Mouse (Mus musculus): Measurements from ENCODE around the gene Il17c. TPM values are rescaled to one million over a fixed set of nuclear protein-coding genes. Genes with fewer than 3 reads are reported as not detected.

The Il17c gene
- total RNA-seq, 1 experiment from 2014 or later, result not detected

DNA sequence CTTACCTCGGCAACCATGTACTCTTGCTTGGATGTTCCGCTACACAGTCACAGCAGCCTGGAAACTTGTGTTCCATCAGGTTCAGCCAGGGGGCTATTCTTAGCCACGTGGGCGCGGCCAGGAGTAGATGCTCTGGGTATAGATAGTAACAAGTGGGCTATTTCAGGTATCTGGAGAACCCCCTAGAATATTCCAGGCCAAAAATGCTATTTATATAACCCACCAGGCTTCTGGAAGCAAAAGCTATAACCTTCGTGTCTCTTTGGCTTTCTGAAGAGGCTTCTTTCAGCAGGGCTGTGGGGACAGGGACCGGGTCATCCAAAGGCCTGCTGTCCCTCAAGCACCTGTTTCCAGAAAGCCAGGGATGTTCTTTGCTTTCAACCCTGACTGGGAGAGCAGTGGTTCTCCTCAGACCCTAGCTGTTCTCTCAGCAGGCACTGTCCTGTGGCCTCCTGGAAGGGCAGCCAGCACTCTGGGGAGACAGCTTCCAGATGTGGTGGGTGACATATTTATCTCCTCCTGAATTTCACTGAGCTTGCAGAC lies 29.4 kb downstream of the Il17c start:
- no peak for ATAC-seq (replicated peaks; ENCODE audit: insufficient number of reproducible peaks, low FRiP score, low TSS enrichment, poor library complexity, severe bottlenecking)

DNA sequence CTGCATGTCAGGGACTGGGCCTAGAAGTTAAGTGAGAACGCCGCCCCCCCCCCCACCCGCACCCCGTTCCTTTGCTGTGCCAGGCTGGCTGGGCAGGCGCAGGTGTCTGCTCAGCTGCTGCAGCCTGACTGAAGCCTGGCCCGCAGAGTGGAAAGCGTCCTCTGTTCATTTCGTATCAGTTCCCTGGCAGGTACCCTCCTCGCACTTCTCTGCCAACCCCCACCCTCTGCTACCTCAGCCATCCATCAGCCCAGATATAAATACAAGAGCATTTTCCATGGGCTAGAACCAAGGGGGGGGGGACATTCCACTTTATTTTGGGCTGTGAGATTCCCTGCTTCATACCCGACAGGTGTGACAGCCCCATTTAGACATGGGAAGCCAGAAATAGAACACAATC lies 30.3 kb downstream of the Il17c start:
- no peak for ATAC-seq (replicated peaks; ENCODE audit: insufficient number of reproducible peaks, low FRiP score, low TSS enrichment, poor library complexity, severe bottlenecking)

DNA sequence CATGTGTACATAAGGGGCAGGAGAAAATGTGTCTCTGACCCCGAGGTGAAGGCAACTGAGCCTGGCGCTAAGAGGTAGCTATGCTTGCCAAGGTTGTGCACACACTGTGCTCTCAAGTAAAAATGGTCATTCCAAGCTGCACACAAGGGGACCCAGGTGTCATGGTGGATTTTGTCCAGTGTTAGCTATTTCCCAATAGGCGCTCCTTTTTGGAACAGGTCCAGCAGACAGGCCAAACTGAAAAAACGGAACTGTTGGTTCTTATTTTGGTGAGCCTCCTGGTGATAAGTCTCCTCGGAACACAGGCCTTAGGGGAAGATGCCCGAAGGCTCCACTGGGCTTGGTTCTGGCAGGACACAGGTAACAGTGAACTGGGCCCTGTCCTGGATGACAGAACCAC lies 32.6 kb downstream of the Il17c start:
- ATAC-seq (replicated peaks; ENCODE audit: insufficient number of reproducible peaks, low FRiP score, low TSS enrichment, poor library complexity, severe bottlenecking), result no peak; the same call in 1 of the 2 replicates

DNA sequence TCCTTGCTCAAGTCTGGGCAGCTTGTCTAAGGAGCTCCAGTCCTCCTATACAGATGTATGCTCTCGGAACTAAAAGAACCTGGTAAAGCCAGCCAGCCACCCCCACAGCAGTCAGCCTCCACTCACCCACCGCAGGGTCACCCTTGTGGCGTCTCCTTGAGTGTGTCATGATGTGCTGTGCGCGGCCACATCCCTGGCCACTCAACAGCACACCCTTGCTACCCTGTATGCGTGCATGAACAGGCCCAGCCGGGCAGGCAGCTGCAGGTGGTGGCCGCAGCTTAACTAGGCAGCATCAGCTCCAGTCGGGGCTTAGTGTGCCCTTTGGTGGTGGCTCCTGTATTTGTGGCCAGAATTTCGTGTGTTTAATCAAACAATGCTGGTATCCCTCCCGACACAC lies 35.4 kb downstream of the Il17c start:
- ATAC-seq (replicated peaks; ENCODE audit: insufficient number of reproducible peaks, low FRiP score, low TSS enrichment, poor library complexity, severe bottlenecking), result no peak

DNA sequence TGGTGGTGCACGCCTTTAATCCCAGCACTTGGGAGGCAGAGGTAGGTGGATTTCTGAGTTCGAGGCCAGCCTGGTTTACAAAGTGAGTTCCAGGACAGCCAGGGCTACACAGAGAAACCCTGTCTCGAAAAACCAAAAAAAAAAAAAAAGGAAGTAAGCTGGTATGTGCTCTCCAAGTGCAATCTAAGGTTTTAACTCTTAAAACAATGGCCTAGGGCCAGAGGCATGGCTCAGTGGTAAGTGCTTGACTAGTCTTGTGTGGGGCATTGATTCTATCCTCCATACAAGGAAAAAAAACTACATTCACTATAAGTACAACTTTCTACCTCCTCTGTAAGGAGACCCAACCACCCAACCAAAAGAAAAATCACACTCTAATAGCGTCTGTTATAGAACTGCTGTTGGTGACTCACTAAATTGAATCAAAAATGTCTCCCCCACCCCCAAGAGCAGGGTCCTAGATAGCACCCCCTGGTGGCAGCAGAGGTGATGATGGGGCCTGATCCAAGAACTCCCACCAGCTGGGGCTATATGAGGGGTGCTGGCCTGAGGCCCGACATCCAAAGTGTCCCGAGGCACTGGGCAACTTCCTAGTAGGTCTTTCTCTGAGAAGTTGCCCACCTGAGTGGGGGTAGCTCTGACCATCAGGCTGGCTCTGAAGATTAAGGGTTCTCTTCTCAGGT lies 37.5 kb downstream of the Il17c start:
- ATAC-seq (replicated peaks; ENCODE audit: insufficient number of reproducible peaks, low FRiP score, low TSS enrichment, poor library complexity, severe bottlenecking), result no peak

DNA sequence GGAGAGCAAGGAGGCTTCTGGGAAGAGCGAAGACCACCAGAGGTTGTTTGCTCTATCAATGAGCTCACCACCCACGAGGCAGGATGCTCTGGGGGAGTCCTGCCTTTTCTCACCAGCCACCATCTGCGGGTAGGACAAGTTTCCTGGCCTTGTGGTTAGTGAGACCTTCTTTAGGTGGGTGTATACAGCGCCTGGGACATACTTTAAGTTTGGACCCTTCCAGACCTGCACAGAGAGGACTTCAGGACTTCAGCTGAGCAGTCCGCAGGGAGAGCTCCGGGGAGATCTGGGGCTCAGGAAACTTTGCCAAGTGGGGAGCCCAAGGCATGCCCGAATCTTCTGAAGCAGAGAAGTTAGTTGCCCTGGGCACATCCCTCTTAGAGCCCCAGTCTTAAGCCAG lies 38.2 kb downstream of the Il17c start:
- ATAC-seq (replicated peaks; ENCODE audit: insufficient number of reproducible peaks, low FRiP score, low TSS enrichment, poor library complexity, severe bottlenecking), result no peak

DNA sequence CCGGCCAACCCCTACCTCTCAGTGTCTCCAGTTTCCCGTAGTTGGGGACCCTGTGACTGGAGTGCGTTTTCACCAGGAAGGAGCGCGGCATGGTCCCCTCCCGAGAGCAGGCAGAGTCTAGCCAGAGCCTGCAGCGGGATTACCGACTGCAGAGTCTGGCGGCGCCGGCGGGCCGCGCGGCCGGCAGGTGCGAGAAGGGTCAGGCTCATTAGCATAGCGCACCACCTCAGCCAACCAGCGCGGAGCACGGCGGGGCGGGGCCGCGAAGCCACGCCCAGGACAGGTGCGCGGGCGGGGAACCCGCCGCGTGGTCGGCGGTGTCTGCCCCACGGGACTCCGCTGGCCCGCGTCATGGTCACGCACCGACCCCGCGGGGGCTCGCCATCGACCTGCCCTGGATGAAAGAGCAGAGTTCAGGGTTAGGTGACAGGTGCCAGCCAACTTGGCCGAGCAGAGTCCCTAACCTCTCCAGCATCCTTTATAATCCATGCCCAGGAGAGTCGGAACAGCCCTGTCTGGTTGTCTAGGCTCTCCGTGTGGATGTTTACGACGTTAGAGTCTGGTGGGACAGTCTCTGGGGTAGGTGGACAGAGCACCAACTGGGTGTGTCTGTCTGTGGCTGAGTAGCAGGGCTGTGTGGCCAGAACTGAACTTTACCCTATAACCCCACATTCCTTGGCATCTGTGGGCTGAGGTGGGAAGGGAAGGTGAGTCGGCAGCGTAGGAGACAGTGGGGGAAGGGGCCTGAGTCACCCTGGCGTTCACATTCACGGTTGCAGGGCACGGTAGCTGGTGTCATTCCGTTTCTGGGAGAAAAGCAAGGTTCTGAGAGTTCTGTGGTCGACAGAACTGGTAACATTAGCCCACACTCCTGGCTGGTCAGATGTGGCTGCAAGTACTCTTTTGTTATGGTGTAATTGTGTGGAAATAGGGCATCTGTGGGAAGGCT lies 39.0 kb downstream of the Il17c start, which contains the start of gene Snai3:
TSS of gene Snai3 (minus strand) at position 210 of the 949 bp plus-strand sequence.
- no peak for ATAC-seq (replicated peaks; ENCODE audit: insufficient number of reproducible peaks, low FRiP score, low TSS enrichment, poor library complexity, severe bottlenecking)

DNA sequence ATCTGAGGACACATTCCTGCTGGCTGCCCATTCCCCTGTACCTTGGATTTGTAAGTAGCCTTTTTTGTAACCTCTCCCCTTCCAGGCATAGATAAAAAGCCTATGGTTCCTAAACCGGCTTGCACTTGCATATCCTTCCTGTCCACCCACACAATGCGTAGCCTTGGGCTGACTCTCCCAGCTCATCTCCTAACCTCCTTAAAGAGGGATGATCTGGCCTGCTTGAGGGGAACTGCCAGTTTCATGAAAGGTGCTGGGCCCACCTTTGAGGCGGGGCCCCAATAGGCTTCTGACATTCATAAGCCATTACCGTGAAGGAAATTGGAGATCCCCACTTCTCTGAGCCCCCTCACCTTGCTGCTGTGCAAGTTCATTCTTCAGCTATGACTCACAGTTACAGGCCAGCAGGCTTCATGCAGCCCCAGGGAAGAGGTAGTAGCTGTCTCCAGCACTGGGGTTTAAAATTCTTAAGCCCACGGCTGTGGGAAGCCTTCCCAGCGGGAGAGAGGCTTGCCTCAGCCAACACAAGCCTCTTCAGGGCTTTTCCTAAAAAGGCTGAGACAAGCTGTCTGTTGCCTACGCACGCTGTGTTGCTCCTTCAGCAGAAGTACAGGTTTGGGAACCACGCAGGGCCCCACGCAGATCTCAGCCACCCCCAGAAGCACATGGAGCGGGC lies 39.8 kb downstream of the Il17c start:
- no peak for ATAC-seq (replicated peaks; ENCODE audit: insufficient number of reproducible peaks, low FRiP score, low TSS enrichment, poor library complexity, severe bottlenecking)

DNA sequence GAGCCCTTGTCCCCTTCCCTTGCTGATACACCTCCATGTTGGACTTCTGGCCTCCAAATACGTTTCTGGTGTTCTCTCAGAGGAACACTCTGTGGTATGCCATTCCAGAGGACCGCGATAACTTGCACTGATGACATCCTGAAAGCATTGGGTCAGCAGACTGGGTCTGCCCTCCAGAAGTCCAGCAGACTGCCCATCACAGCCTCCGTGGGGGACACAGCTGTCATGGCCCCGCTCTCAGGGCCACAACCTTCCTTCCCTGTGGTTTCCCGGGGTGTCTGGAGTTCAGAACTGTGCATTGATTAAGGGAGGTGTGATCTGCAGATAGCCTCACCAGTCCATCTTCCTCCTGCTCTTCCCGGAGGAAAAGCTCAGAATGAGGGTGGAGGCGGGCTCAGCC lies 40.7 kb downstream of the Il17c start:
- no peak for ATAC-seq (replicated peaks; ENCODE audit: insufficient number of reproducible peaks, low FRiP score, low TSS enrichment, poor library complexity, severe bottlenecking)

DNA sequence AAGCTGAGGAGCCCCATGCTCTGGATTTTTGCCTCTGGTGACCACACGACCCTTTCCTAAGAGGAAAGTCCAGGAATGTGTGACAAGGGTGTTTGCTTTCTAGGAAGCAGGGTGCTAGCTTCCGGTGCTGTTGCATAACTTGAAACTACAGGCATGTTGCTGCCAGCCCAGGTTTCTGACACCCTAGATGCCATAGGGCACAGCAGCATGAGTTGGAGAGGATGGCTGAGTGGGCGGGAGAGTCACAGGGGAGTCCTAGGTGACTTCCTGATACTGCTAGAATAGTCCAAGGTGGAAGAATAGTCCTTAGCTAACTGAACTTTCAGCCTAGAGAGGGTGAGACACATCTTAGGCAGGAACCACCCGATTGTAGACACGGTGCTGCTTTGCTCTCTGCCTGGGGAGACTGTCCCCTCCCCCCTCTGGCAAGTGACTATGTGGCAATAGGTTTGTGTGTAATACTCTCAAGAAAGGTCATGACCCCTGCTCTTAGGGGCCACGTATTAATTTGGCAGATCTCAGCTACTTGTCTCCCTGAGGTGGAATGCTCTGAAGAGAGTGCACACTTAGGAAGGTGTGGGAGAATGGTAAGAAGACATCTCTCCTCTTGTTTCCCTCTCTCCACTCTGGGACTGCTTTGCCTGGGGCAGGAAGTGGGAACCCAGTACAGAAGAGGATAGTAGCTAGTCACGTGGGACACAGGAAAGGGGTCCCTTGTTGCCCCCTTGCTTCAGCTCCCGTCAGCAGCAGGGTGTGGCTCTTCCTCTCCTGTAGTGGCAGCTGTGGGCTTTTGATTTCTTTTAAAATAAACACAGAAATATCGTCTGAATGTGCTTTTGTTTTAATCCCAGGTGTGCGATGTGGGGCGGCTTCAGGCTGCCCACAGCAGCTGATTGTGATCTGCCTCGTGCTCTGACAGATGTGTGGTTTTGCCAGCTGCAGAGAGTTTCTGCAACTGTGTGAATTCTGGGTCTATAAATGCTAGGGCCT lies 42.1 kb downstream of the Il17c start:
- ATAC-seq (replicated peaks; ENCODE audit: insufficient number of reproducible peaks, low FRiP score, low TSS enrichment, poor library complexity, severe bottlenecking), result peak; percentile 40; the same call in 1 of the 2 replicates

DNA sequence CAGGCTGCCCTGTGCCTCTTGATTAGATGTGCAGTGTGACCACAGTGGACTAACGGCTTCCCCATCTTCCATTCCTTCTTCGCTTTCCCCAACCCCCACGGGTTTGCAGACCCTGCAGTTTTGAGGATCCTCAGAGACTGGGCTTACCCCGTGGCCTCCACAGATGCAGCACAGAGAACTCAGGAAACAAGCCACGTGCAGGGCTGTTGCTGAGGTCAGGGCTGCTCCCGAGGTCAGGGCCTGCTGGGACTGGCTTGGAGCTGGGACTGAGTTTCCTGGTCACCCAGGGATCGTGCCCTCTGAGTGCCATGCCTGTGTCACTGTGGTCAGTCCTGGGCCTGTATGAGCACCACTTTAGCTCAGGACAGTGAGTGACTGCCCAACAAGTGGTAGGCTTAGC lies 43.2 kb downstream of the Il17c start:
- ATAC-seq (replicated peaks; ENCODE audit: insufficient number of reproducible peaks, low FRiP score, low TSS enrichment, poor library complexity, severe bottlenecking), result no peak

DNA sequence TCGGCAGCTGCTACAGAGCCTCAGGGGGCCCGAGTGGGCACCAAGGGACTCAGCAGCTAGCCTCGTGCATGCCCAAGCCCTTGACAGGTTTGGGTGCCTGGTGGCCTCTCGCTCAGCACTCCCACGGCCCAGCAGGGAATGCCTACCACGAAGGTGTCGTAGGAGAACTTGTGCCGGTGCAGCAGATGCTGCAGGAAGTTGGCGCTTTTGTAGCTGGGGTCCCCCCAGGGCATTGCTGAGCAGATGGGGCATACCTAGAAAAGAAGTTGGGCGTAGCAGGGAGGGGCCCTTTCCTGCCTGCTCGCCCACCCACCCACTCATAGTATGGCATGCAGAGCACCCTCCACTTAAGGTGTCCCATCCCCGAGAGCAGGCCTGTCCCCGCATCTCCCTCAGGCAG lies 46.0 kb downstream of the Il17c start:
- ATAC-seq (replicated peaks; ENCODE audit: insufficient number of reproducible peaks, low FRiP score, low TSS enrichment, poor library complexity, severe bottlenecking), result no peak

DNA sequence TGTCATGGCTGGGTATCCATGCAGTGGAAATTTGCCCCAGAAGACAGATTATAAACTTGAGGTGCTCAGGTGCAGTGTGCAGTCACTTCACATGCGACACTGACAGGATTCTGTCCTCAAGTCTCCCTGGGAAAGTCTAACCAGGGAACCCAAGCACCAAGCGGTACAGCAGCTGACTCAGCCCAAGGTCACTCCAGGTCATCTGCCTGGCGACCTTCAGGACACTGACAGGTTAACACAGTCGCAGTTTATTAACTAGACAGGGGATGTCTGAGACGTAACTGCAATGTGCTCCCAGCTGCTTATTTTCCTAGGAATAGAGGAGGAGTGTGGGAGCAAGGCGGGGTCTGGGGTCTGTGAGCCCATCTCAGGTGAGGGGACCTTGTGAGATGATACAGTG lies 47.6 kb downstream of the Il17c start:
- ATAC-seq (replicated peaks; ENCODE audit: insufficient number of reproducible peaks, low FRiP score, low TSS enrichment, poor library complexity, severe bottlenecking), result no peak

DNA sequence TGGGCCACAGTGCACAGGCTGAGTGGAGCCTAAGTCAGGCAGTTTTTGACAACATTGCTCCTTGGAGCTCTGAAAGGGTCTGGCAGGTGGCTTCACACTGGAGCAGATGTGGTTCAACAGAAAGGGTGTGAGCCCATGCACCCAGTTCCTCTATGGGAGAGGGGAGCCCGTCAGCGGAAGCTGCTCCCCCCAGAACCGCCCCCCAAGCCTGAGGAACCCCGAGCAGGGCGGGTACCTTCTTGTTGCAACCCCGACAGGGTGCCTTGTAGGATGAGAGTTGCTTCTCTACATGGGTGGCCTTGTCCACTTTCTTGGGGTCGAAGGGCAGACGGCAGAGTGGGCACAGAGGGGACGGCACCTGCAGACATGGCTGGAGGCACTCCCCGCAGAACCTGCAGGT lies 48.1 kb downstream of the Il17c start:
- no peak for ATAC-seq (replicated peaks; ENCODE audit: insufficient number of reproducible peaks, low FRiP score, low TSS enrichment, poor library complexity, severe bottlenecking)

DNA sequence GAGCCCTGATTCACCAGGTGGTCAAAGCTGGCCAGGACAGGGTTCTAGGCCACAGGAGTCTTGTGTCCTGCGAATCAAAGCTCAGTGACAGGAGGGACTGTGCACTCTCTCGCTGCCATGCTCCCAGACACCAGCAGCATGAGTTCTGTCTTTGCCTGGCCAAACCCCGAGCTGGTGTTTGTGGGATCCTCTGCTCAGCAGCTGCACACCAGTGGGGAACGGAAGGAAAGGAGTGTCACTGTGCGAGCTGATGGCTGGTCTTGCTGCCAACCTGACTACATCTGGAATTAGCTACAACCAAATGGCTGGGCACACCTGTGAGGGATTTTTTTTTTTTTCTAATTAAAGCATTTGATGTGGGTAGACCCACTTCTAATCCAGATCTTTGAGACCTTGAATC lies 48.9 kb downstream of the Il17c start:
- ATAC-seq (replicated peaks; ENCODE audit: insufficient number of reproducible peaks, low FRiP score, low TSS enrichment, poor library complexity, severe bottlenecking), result no peak
